Mouse (Mus musculus) kidney, embryonic 16.5 days (tissue): ENCODE results near the gene Nup153. TPM values are rescaled to one million over a fixed set of nuclear protein-coding genes. Genes with fewer than 3 reads are reported as not detected.

ENCODE experiments used
- ATAC-seq: fragments of 200-750 bp; cut with Nextera tagmentation; 2 replicates; pipeline ENCODE4 v1.8.0; 2017; ENCODE audit warnings: moderate TSS enrichment; ENCODE audit not compliant: low FRiP score, low TSS enrichment
- H3K27ac ChIP-seq: fragments of 300-500 bp; sonication (generic); 2 replicates; pipeline ENCODE4 v1.5.1; 2014; ENCODE audit warnings: low read length
- H3K27me3 ChIP-seq: fragments of 300-500 bp; sonication (generic); 2 replicates; pipeline ENCODE4 v1.6.1; 2014; ENCODE audit warnings: low read length, control low read depth, mixed read lengths; ENCODE audit not compliant: insufficient read depth
- H3K36me3 ChIP-seq: fragments of 300-500 bp; sonication (generic); 2 replicates; pipeline ENCODE4 v1.6.1; 2014; ENCODE audit warnings: low read length, control low read depth, mixed read lengths; ENCODE audit not compliant: insufficient read depth
- H3K4me1 ChIP-seq: fragments of 300-500 bp; sonication (generic); 2 replicates; pipeline ENCODE4 v1.6.1; 2014; ENCODE audit warnings: low read length, control low read depth, mixed read lengths; ENCODE audit not compliant: insufficient read depth
- H3K4me2 ChIP-seq: fragments of 300-500 bp; sonication (generic); replicated peaks from 2 replicates; pipeline ENCODE4 v1.6.1; 2014; ENCODE audit warnings: low read depth, low read length
- H3K4me3 ChIP-seq: fragments of 300-500 bp; sonication (generic); 2 replicates; pipeline ENCODE4 v1.5.1; 2014; ENCODE audit warnings: mild to moderate bottlenecking, low read length
- H3K9ac ChIP-seq: fragments of 300-500 bp; sonication (generic); replicated peaks from 2 replicates; pipeline ENCODE4 v1.6.1; 2014; ENCODE audit warnings: low read length
- H3K9me3 ChIP-seq: fragments of 300-500 bp; sonication (generic); 2 replicates; pipeline ENCODE4 v1.6.1; 2016; ENCODE audit warnings: low read length, control low read depth
- WGBS: fragments of 180-500 bp; shearing (Covaris S2); extraction: QIAGEN DNeasy Blood & Tissue Kit; methylation state at CpG from one replicate; pipeline ENCODE4 v1.1.7; 2014; 5-methylcytosine and 5-hydroxymethylcytosine counted together
- polyA plus RNA-seq: library from polyadenylated mRNA; unstranded; fragments of >200 nt; fragmentation: Nextera tagmentation; extraction: Ambion mirVana; gene quantifications from 2 replicates; pipeline ENCODE4 v1.2.1, GENCODE M21; 2015

The Nup153 gene
- polyA plus RNA-seq, 1 experiment from 2014 or later = 23.3 TPM

- H3K4me3 ChIP-seq = no peak overlapping the region
- peaks cover 6% of the 10 kb centered on the region; the same call in 1 of the 2 replicates for H3K36me3 ChIP-seq
- no peak for ATAC-seq
- no peaks in the 10 kb centered on the region for H3K27me3 ChIP-seq
- H3K9ac ChIP-seq = no peak overlapping the region
- H3K27ac ChIP-seq = no peak overlapping the region
- no peak overlapping the region for H3K4me2 ChIP-seq
- WGBS = 78% methylated on average over 5 of the region's 5 CpGs
- H3K9me3 ChIP-seq = no peaks in the 10 kb centered on the region
- no peaks in the 10 kb centered on the region for H3K4me1 ChIP-seq
Observed at GRCm38 (mm10) chr13:46718893-46719400, 8.8 kb downstream of the Nup153 start.

DNA sequence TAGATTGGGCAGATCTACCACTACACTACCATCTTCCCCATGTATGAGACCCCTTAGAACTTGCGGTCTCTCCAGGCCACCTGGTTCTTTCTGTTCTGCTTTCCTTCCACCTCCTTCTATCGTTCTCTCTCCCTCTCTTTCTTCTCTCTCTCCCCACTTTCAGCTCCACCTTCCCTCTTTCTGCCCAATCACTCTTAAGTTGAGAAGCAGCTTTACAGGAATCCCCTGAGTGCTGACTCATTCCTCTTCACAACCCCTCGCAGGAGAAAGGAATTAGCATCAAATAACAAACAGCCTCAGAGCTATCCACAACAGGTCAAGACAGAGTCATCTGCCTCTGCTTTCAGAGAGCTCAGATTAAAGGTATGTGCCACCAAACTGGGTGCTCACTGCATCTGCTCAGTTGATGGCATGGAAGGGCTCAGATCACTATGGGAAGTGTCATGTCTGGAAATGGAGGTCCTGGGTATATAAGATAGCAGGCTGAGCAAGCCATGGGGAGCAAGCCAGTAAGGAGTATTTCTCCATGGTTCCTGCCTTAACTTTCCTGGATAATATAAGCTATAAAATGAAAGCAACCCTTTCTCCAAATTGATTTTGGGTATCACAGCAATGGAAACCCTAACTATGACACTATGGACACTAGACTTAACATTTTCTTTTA is 11.6 kb downstream of the Nup153 start:
- Histone ChIP-seq H3K9me3 (no peaks in the 10 kb centered on the region), H3K27ac (no peak overlapping the region), H3K4me3 (no peak overlapping the region), H3K9ac (no peak overlapping the region), H3K4me1 (no peaks in the 10 kb centered on the region), H3K27me3 (no peaks in the 10 kb centered on the region), H3K4me2 (no peak overlapping the region), H3K36me3 (peaks cover 16% of the 10 kb centered on the region)
- ATAC-seq = no peak
- 67% methylated on average over 3 of the region's 3 CpGs for WGBS

GRCm38 (mm10) chr13:46713486-46713885 is 14.3 kb downstream of the Nup153 start:
- H3K9ac ChIP-seq = no peak overlapping the region
- H3K4me2 ChIP-seq = no peak overlapping the region
- peaks cover 27% of the 10 kb centered on the region for H3K36me3 ChIP-seq
- no peak overlapping the region for H3K27ac ChIP-seq
- 92% methylated on average over 5 of the region's 5 CpGs for WGBS
- no peaks in the 10 kb centered on the region for H3K4me1 ChIP-seq
- no peaks in the 10 kb centered on the region for H3K9me3 ChIP-seq
- H3K27me3 ChIP-seq = no peaks in the 10 kb centered on the region
- no peak for ATAC-seq
- H3K4me3 ChIP-seq = no peak overlapping the region

- H3K27ac ChIP-seq = no peak overlapping the region
- H3K4me3 ChIP-seq = no peak overlapping the region
- no peak for ATAC-seq
- H3K4me1 ChIP-seq = no peaks in the 10 kb centered on the region
- no peak overlapping the region for H3K9ac ChIP-seq
- no peak overlapping the region for H3K4me2 ChIP-seq
- peaks cover 8% of the 10 kb centered on the region; the same call in 1 of the 2 replicates for H3K36me3 ChIP-seq
- H3K27me3 ChIP-seq = no peaks in the 10 kb centered on the region
- 90% methylated on average over 5 of the region's 5 CpGs for WGBS
- H3K9me3 ChIP-seq = no peaks in the 10 kb centered on the region
Observed at GRCm38 (mm10) chr13:46703138-46703537, 24.6 kb downstream of the Nup153 start.

DNA sequence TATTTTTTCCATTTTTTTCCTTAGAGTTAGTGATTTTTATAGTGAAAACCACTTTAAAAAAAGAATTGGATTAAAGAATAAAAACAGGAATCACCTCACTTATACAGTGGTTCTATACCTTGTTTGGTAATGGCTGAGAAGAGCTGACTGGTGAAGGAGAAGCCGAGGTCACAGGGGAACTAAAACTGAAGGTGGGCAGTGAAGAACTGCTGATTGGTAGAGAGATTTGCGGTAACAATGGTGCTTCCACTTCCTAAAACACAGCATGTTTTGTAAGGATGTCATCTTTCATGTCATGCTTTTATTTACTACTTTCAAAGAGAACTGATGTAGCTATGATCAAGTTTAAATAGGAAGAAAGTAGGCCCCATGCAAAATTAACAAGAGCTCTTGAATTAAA is 26.3 kb downstream of the Nup153 start:
- 91% methylated on average over 2 of the region's 2 CpGs for WGBS
- H3K9me3 ChIP-seq = no peaks in the 10 kb centered on the region
- no peak overlapping the region for H3K4me2 ChIP-seq
- H3K36me3 ChIP-seq = peaks cover 9% of the 10 kb centered on the region; the same call in 1 of the 2 replicates
- H3K27ac ChIP-seq = no peak overlapping the region
- H3K4me1 ChIP-seq = no peaks in the 10 kb centered on the region
- ATAC-seq = no peak
- H3K9ac ChIP-seq = no peak overlapping the region
- H3K27me3 ChIP-seq = no peaks in the 10 kb centered on the region
- no peak overlapping the region for H3K4me3 ChIP-seq

GRCm38 (mm10) chr13:46699372-46699771 is 28.4 kb downstream of the Nup153 start:
- H3K4me1 ChIP-seq = no peaks in the 10 kb centered on the region
- peaks cover 7% of the 10 kb centered on the region; the same call in 1 of the 2 replicates for H3K36me3 ChIP-seq
- no peaks in the 10 kb centered on the region for H3K27me3 ChIP-seq
- ATAC-seq = no peak
- WGBS = 87% methylated on average over 1 of the region's 1 CpGs
- no peaks in the 10 kb centered on the region for H3K9me3 ChIP-seq
- no peak overlapping the region for H3K27ac ChIP-seq
- no peak overlapping the region for H3K4me3 ChIP-seq
- H3K9ac ChIP-seq = no peak overlapping the region
- H3K4me2 ChIP-seq = no peak overlapping the region

DNA sequence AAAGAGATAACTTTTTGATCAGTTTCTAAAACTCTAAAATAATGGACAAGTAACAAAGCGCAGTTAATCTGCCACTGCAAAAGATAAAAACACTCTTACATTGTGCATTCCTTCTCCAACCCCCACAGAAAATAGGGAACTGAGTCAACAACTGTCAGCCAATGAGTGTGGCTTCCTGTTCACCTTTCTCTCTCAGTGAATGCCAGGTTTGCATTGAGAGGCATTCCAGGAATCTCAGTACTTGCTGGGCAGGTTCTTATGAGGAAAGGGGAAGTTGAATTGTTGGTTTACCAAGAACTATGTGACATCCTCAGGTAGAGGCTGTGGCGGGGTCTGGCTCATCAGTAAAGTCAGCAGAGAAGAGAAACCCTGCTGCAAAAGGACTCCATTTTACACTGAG is 31.0 kb downstream of the Nup153 start:
- Histone ChIP-seq H3K4me2 (no peak overlapping the region), H3K27ac (no peak overlapping the region), H3K27me3 (no peaks in the 10 kb centered on the region), H3K4me1 (no peaks in the 10 kb centered on the region), H3K4me3 (no peak overlapping the region), H3K9me3 (no peaks in the 10 kb centered on the region), H3K9ac (no peak overlapping the region), H3K36me3 (peaks cover 11% of the 10 kb centered on the region)
- no peak for ATAC-seq
- 87% methylated on average over 2 of the region's 2 CpGs for WGBS

DNA sequence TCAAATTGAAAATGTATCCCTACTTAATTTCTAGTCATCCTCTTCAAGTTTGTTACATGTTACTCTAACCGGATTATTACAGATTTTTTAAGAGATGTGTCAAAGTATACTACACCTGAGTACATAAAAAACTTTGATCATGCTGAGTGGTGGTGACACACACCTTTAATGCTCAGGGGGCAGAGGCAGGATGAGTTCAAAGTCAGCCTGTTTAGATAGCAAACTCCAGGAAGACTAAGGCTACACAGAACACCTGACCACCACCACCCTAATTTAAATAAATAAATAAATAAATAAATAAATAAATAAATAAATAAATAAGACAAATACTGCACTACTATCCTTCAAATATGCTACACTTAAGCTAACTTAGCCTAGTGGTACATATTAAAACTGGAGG is 31.8 kb downstream of the Nup153 start:
- Histone ChIP-seq H3K27me3 (no peaks in the 10 kb centered on the region), H3K36me3 (peaks cover 11% of the 10 kb centered on the region), H3K4me1 (no peaks in the 10 kb centered on the region), H3K4me2 (no peak overlapping the region), H3K27ac (no peak overlapping the region), H3K9ac (no peak overlapping the region), H3K4me3 (no peak overlapping the region), H3K9me3 (no peaks in the 10 kb centered on the region)
- no peak for ATAC-seq
- 96% methylated on average over 1 of the region's 1 CpGs for WGBS

GRCm38 (mm10) chr13:46695296-46695908 is 32.3 kb downstream of the Nup153 start:
- peaks cover 11% of the 10 kb centered on the region for H3K36me3 ChIP-seq
- WGBS = 83% methylated on average over 1 of the region's 1 CpGs
- no peaks in the 10 kb centered on the region for H3K27me3 ChIP-seq
- H3K4me3 ChIP-seq = no peak overlapping the region
- H3K4me1 ChIP-seq = no peaks in the 10 kb centered on the region
- H3K27ac ChIP-seq = no peak overlapping the region
- no peaks in the 10 kb centered on the region for H3K9me3 ChIP-seq
- peak; percentile 59; the same call in 1 of the 2 replicates for ATAC-seq
- H3K4me2 ChIP-seq = no peak overlapping the region
- no peak overlapping the region for H3K9ac ChIP-seq

GRCm38 (mm10) chr13:46690559-46691241 is 37.0 kb downstream of the Nup153 start:
- Histone ChIP-seq H3K4me2 (no peak overlapping the region), H3K9me3 (no peaks in the 10 kb centered on the region), H3K36me3 (peaks cover 32% of the 10 kb centered on the region), H3K4me3 (no peak overlapping the region), H3K9ac (no peak overlapping the region), H3K4me1 (no peaks in the 10 kb centered on the region), H3K27me3 (no peaks in the 10 kb centered on the region), H3K27ac (no peak overlapping the region)
- WGBS = 80% methylated on average over 4 of the region's 4 CpGs
- no peak for ATAC-seq
